Mouse (Mus musculus): ENCODE measurements around the gene Notch1.

Gene Notch1

DNA sequence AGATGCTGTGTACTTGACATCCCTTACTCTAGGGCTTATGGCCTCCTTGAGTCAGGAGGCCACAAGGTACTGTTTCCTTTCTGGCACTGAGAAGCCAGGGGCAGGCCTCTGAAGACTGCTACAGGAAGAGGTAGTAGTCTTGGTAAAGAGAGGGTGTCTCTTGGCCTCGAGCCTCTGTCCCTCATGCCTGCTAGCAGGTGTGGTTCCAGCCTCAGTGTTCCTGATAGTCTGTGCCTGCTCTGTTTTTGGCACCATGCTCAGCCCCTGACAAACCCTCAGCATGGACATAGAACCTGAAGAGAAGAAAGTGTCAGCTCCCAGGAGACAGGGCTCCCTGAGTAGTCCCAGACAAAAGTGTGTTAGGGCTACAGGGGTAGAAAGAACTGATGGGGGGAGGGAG is 69.0 kb downstream of the Notch1 start:
- in situ Hi-C loops (cut with MboI, MseI), result loop anchor here (5.0 kb wide), 1 partner anchor 455 kb away; the partner anchor contains the start of gene Surf6

DNA sequence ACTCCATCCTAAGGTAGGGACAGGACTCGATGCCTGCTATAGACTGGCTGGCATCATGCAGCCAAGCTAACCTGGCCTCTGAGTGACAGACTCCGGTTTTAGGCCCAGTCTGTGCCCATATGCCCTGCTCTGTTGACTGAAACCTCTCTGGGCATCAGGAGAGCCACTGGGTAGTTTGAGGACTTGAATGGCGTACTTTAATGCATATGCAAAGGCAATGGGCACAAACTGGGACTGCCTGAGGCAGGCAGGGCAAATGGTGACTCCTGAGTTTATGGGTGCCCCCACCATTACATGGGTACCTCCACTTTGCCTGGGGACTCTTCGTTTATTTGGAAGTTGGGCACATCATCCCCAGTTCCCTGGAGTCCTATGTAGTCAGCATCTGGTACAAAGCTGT is 69.8 kb downstream of the Notch1 start:
- in situ Hi-C loops (cut with MboI, MseI), result loop anchor here (5.0 kb wide), 1 partner anchor 456 kb away; the partner anchor contains the start of gene Surf6

DNA sequence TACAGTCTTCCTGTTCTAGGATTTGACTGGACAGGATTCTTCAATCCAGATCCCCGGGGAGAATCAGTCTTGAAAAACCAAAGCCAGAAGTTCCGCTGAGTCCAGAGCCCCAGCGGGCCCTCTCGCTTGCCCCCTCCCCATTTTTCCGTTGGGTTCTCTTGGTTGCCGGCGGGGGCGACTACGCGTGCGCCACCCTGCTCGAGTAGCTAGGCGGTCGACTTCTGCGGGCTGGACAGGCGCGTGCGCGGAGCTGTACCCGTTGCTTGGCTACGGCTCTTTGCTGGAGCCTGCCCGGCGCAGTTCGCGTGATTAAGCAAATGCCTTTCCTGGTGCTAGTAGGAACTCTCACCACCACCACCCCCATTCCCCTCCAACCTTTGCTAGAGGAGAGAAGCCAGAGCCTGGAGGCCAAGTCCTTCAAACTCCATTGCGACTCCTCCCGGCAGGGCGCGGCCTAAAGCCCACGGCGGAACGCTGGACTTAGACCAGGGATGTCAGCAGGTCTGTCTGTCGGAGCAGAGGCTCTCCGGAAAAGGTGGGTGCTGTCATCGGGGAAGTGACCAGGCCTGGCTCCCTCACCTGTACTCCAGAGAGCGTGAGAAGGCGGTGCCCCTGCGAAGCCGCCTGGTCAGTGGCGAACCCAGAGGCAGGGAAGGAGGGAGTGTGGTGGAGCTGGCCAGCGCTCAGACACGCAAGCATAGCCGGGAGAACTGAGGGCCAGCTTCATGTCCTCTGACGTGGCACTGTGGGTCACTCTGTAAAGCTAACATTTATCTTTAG is 70.6 kb downstream of the Notch1 start:
- in situ Hi-C loops (cut with MboI, MseI), result loop anchor here (5.0 kb wide), 1 partner anchor 456 kb away; the partner anchor contains the start of gene Surf6

DNA sequence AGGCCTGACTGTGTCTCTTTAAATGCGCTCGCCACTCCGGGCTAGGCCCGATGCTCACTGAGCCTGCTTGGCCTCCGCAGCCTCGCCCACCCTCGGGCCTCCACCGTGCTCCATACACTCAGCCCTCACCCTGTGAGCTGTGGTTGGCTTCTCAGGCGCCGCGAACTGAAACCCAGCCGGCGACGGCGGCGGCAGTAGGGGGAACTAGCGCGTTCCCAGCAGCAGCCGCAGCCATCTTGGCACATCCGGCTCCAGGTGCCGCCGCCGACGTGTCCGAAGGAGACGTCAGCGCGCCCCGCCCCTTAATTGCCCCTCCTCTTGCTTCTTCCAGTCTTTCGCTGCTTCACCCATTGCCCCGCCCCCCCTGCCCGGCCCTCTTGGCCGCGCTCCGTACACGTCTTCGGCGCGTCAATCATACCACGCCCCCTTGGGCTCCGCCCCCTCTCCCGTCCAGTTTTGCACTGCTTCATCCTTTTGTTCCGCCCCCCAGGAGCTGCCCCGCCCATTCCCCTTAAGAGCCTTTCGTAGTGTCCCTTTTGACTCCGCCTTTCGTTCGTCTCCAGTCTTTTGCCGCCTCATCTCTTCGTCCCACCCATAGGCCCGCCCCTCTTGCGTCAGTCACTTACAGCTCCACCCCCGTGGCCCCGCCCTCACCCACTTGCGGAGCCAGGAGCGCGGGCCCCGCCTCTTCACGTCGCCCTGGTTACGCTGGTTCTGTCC is 71.4 kb downstream of the Notch1 start, which contains the start of gene Sec16a:
Gene Sec16a (minus strand): TSS at position 271 of the 720 bp plus-strand sequence.
- in situ Hi-C loops (cut with MboI, MseI), result loop anchor here (5.0 kb wide), 1 partner anchor 457 kb away; the partner anchor contains the start of gene Surf6

DNA sequence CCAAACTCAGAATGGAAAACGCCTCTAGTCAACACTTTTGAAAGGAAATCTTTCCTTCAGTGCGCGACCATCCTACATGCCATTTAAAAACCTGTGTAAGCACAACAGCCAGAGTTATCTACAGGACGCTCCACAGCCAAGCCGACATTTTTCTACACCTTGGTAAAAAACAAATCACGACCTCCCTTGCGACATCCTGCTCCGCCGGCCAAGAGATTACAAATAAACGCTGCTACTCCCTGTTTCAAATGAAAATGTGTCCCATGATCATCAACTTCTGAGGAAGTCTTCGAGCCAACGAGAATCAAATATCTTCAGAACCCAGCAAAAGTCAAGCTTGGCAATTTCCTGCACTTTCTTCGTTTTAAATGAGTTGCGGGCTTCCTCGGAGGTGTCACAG is 72.1 kb downstream of the Notch1 start:
- in situ Hi-C loops (cut with MboI, MseI), result no loop called here

DNA sequence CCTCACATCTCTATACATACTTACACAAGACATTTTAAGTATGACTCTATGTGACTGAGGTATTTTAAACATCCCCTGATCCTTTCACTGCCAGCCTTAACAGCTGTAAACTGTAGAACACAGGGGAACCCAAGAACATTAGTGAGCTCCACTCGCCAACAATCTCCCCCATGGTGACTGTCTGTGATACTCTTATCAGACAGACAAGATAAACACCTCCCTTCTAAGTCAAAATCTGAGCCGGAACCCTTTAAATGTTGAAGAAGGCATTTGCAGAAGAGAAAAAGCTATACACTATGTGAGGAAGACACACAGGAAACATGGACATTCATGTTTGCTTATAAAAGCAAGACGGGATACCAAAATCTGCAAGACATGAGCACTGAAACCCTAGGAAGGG is 72.6 kb downstream of the Notch1 start:
- in situ Hi-C loops (cut with MboI, MseI), result no loop called here

DNA sequence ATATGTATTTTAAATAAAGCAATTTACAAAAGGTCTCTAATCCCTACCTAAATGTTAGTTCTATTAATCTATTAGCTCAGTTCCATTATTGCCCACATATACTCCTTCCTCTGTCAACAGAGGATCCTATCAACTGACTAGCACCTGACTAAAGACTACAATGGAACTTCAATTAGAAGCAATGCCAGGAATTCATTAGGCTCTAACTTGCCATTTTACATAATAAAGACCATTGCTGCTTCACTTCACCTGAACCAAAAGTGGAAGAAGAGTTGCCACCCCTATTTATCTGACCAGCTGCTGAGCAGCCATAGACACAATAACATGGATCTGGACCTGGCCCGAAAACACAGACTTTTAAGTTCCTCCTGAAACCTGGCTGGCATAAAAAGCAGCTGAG is 73.6 kb downstream of the Notch1 start:
- in situ Hi-C loops (cut with MboI, MseI), result no loop called here

DNA sequence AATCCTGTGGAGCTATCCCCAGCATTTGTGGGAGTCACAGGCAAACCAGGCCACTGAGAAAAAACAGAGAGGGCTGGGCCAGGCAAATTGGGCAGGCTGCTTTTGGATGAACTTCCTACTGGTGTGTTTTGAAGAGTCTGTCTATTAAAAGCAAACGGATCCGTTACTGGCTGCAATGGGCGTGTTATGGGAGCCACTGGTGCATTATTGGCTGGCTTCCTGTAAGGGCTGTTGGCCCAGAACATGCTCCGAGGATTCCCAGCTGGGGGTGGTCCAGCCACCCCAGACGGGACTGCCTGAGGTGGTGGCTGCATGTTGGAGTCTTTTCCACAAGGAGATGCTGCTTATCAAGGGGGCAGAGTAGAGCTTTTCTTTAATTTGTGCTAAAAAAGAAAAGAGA is 74.8 kb downstream of the Notch1 start:
- in situ Hi-C loops (cut with MboI, MseI), result no loop called here

DNA sequence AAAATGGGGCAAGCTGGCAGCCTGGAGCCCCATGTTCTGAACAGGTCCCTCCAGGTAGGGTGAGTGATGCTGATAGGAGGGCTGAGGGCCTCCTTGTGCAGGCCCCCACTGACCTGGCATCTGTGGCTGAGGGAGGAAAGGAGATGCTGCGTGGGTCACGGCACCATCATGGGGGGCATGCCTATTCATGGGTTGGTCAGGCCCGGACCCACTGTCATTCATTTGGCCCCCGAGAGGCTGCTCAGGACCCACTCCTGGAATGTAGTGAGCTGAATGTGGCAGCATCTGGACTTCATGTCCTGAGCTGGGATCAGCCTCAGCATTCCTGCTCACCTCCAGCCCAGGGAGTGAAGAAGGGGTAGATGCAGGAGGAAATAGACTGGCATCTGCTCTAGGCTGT is 75.2 kb downstream of the Notch1 start:
- in situ Hi-C loops (cut with MboI, MseI), result no loop called here

DNA sequence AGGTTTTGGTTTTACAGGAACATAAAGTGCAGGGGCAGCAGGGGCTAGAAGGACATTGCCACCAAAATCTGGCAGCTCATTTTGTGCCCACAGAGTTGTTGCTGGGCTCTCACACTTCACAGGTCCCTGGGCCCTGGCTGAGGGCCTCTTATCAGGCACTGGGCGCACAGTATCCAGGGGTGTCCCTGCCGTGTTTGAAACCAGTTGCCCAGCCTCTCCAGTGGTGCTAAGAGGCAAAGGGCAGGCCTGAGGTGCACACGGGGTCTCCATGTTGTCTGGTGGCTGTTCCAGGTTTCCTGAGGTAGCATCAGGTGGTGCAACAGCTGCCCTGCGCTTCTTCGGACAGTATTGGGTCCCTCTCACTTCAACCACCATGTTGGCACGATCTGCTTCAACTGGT is 76.8 kb downstream of the Notch1 start:
- in situ Hi-C loops (cut with MboI, MseI), result no loop called here

DNA sequence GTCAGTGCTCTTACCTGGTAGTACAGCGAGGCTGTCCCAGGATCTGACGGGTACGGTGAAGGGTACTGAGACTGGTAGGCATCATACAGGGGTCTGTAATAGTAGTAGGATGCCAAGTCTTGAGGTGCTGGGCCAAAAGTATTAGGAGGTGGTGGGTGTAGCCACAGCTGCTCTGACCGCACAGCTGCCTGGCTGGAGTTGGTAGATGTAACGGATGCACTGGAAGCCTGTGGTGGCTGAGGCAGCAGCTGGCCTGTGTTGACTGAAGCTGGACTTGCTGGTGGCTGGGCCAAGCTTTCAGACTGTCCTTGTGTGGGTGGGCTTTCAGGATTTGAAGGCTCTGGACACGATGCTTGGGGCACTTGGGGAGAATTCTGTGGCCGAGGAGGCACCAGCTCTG is 78.1 kb downstream of the Notch1 start:
- in situ Hi-C loops (cut with MboI, MseI), result no loop called here

DNA sequence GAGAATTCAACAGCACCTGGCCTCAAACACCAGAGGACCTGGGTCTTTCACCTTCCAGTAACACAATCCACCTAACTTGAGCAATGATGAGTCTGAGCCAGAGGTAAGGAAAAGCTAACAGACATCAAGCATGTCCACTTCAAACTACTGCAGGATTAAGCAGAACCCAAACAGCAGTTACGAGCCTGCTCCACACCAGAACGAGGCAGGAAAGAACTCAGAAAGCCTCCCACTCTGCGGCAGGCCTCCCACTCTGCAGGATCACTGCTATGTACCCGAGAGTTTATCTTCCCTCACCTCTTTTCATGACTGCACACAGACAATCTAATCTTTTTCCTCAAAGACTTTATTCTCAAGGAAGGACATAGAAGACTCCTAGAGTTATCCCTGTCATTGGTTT is 79.2 kb downstream of the Notch1 start:
- in situ Hi-C loops (cut with MboI, MseI), result no loop called here

DNA sequence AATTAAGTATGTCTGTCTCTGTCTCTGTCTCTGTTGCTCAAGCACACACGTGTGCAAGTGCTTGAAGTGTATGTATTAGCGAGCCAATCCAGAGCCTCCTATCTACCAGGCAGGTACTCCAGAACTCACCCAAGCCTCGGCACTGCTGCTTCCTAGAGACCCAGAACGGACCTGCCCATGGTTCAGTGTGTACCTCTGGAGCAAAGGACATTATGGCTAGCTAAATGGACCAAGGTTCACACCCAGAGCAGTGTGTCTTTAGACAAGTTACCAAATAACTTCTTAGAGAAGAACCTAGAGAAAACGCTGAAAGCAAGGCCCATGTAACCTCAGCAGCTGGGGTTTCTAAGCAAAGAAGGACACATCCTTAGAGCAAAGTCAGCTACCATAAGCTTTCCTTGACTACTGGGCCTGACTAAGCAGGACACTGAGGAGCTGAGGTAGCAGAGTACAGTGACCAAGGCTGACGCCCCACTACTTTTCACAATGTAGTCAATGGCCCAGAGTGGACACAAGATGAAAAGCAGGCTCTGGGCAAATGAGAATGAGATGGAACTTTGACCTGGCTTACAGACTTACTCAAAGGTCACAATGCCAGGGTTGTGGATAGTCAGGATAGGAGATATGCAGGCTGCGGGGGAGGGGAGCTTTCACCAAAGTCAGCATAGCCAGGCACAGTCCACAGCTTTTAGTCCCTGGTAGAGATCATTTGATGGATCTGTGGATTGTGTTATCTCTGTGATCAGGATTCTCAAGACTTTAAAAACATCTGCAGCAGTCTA is 81.5 kb downstream of the Notch1 start:
- in situ Hi-C loops (cut with MboI, MseI), result no loop called here

DNA sequence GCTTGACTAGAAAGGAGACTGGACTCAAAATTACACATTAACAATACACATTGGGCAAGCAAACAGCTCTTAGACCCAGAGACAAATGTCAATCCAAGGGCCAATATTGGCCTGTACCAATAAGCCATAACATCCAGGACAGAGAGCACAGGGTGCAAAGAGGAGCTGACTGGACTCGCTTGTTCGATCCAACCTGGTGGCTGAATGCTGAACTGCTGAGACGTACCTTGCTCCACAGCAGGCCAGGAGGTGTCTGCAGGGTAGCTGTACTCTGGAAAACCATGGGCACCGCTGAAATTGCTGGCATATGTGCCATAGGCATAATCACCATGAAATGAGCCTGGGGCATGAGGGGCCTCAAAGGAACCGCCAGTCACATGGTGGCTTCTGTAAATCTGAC is 86.6 kb downstream of the Notch1 start:
- in situ Hi-C loops (cut with MboI, MseI), result no loop called here

DNA sequence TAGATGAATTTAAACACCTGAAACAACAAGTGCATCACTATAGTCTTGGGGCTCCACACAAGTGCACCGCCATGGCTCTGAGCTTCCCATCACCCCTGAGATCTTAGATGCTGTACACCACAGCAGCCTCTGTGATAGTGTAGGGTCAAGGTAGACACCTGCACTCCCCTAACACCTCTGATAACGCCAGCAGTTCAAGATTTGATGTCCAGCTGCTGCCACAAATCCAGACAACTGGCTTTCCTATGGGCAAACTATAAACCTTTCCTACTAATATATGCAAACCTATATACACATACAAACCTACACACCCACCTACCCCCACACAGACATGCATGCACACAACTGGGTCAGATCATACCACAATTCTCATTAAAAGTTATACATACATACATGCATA is 91.9 kb downstream of the Notch1 start:
- in situ Hi-C loops (cut with MboI, MseI), result no loop called here

DNA sequence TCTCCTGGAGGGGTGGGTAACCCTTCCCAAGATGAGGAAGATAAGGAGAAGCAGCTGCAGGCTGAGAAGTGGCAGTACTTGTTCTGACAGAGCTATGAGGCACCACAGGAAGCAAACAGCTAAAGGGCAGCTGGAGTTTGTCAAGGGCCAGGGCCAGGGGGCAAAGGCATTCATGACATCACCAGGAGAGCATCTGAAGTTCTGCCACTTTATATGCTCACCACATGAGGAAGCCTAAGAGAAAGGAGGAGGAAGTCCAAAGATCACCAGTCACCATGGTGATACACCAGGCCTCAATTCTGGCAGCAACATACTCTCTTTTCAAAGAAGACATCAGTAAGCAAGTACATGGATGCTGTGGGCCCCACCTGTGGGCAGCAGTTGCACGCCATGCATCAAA is 93.4 kb downstream of the Notch1 start:
- in situ Hi-C loops (cut with MboI, MseI), result no loop called here

DNA sequence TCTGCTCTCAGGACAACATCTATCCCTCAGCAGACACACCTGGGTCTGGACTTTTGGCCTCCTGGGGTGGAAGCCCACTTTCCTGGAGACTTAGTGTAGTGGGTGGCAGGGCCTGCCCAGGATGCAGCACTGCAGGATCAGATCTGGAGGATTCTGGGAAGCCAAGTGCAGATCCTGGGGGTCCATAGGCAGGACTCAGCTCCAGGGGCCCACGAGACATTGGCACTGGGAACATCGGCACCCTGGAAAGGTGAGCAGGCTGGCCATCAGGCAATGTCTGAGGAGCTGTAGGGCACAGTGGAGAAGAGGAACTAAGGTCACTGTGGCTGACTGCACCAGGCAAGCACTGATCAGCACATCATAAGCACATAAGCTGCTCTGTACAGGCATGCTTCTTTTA is 94.5 kb downstream of the Notch1 start:
- in situ Hi-C loops (cut with MboI, MseI), result no loop called here

DNA sequence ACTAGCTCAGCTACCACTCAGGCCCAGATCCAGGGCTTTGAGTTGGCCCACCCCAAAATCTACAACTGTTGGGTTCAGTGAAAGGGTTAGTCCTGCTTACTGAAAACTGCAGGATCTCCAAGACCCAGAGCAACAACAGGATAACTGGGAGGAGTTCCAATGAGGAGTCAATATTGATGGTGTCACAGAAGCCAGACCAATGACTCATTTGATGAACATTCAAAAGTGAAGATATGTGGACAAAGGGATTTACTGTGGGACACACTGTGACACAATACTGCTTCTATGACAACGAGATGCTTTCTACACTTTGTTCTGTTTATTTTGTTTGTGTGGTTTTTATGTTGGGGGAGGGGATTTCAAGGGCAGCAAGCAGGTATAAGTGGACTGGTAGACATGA is 98.3 kb downstream of the Notch1 start:
- in situ Hi-C loops (cut with MboI, MseI), result no loop called here

DNA sequence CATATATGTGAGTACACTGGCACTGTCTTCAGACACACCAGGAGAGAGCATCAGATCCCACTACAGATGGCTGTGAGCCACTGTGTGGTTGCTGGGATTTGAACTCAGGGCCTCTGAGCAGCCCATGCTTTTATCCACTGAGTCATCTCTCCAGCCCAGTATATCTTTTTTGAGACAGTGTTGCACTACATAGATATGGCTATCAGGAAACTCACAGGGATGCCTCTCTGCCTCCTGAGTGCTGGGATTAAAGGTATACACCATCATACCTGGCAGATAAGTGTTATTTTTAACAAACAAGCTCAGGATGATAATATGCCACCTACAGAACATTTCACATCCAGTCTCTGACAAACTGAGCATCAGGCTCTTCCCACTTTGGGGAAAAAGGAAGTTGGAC is 99.4 kb downstream of the Notch1 start:
- in situ Hi-C loops (cut with MboI, MseI), result no loop called here

DNA sequence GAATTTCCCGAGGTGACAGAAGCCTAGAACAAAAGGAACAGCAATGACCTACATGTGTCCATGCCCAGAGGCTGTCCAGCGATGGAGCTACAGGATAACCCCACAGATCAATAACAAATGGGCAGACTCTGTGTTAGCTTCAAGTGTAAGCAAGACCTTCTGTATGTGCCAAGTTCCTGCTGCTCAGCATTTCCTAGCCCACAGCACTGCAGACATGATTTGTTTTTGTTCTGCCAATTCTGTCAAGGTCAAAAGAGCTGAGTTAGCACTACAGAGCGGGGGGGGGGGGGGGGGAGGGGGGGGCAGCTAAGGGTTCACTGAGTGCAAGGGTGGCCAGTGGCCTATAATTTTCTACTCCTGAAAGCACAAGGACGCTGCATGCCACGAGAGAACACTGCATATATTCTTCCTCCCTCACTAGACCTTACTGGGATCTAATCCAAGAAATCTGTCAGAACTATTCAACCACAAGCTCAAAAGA is 105.5 kb downstream of the Notch1 start:
- in situ Hi-C loops (cut with MboI, MseI), result no loop called here

DNA sequence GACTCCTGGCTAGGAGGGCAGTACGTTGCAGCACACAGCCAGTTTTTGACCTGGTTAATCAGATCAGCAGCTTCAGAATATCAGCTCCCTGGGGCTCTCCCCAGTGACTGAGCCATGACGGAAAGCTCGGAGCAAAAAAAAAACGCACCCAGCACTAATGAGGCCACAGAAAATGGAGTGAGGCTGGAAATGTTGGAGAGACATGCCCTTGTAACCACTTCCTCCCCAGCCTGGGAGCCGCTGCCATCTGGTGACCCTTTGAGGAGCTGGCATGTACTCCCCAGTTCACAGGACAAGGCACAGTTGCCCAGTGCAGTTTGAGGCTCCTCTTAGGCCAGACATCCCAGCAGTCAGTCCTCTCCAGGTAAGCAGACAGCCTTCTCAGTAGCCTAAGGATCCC is 106.4 kb downstream of the Notch1 start:
- in situ Hi-C loops (cut with MboI, MseI), result no loop called here

DNA sequence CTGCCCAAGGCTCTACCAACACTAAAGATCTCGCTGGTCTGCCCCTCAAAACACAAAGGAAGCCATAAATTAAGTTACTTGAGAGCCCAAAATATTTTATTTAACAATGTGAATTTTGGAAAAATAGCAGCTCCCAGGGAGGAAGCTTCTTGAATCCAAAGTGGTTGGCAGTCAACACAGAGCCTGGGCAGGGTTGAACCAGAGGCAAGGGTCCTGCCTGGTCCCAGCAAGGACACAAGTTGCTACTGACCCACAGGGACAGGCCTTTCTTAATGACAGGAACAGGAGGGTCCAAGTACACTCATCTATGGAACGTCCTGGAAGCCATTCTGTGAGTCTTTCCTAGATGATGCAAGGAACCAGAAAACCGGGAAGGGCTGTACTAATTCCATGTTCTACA is 107.1 kb downstream of the Notch1 start:
- in situ Hi-C loops (cut with MboI, MseI), result no loop called here

Measured in T-helper 1 cell (primary cell).